Mouse (Mus musculus) urinary bladder, adult 18-20 months (tissue): ENCODE data around the gene Urb2.
A peak's percentile ranks its signal among the peaks of the same experiment; 100 is the strongest.
"Not testable (repeated sequence)": the region's sequence is repeated elsewhere in the genome, so short reads cannot be mapped to it uniquely, and the experiment has no call there.

Experiments used
- DNase-seq, 2 experiments: peaks; one replicate each; pipeline ENCODE4 v3.0.0; 2022; ENCODE audit warnings: low spot score in 2 of 2, mixed read lengths in 2 of 2

Gene Urb2

DNA sequence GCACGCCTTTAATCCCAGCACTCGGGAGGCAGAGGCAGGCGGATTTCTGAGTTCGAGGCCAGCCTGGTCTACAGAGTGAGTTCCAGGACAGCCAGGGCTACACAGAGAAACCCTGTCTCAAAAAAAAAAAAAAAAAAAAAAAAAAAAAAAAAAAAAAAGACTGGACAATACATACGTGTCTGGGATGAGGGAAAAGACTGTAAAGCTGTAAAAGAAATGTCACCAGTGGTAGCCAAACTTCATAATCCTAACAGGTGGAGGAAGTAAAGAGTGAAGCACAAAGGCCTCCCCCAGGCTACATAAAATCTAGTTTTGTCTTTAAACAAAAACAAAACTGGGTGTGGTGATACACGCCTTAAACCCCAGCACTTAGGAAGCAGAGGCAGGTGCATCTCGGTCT, 7.0 kb upstream of the Urb2 start:
- not testable (repeated sequence) for DNase-seq

DNA sequence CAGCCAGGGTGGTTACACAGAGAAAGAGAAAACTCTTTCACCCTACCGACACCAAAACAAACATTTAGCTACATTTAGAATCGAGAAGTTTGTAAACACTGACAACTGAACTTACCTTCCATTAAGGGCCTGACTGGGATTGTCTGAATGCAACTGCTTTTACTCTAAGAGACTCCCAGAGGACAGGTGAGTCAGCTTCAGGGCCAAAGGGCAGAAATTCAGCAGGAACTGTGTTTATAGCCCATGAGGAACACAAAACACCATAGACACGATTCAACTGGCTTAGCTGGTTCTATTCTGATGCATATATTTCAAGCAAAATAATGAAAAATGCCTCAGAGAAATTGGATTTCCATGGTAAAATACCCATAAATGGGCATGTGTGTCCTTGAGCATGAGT, 6.6 kb upstream of the Urb2 start:
- no peak for DNase-seq

DNA sequence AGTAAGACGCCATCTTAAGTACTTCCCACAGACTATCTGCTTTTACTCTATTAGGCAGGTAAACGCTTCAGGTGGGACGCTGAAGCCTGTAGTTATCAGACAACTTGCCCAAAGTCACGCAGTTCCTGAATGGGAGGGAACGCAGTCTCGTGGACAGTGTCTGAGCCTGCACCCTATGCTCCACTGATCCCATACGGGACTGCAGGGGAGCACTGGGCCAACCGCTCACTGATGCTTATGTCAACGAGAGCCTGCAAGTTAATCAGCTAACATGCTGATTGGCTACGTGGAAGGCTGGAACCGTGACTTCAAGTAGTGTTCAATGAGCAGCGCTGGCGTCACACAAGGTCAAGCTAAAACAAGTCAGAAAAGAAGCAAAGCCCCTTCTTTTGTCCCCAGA, 1.5 kb upstream of the Urb2 start:
- no peak for DNase-seq

DNA sequence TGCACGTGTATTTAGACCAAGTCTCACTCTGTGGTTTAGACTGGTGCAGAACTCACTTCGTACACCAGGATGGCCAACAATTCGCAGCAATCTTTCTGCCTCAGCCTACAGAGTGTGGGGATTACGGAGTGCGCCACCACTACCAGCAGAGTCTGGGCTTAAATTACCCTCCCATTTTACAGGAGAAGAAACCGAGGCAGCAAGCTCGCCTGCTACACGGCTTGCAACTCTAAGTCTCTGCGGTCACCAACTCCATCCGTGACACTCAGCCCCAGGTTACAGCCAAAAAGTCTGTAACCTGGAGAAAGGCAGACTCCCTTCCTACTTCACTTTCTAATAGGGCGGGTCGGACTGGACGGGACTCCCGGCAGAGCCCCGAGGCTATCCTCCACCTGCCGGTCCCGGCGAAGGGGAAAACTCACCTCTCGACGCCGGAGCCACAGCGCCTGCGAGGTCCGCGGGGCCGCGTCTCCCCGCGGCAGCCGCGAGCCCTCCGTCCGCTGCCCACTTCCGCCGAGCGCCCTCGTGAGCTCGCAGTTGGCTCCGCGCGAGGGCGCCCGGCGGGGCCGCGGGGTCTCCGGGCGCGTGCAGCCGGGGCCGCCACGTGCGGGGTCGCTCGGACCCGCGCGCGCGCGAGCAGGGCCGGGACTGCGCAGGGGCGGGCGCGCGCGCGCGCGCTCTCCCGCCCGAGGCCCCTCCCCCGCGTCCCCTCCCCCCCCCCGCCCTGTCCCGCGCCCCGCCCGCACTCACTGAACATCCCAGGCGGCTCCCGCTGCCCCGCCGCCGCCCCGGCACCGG, 670 bp upstream of the Urb2 start:
- peak; percentile 18 to 52 for DNase-seq

DNA sequence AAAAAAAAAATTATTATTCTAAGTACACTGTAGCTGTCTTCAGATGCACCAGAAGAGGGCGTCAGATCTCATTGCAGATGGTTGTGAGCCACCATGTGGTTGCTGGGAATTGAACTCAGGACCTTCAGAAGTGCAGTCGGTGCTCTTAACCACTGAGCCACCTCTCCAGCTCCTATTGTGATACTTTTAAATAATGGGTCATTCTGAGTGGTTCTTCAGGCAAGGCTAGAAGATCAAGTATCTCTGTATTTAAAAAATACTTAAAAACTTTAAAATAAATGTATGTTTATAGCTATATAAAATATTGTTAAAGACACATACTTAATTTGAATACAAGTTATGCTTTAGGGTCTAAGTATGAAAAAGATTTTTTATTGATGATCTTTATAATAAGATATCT, 5.0 kb downstream of the Urb2 start:
- DNase-seq: not testable (repeated sequence)

DNA sequence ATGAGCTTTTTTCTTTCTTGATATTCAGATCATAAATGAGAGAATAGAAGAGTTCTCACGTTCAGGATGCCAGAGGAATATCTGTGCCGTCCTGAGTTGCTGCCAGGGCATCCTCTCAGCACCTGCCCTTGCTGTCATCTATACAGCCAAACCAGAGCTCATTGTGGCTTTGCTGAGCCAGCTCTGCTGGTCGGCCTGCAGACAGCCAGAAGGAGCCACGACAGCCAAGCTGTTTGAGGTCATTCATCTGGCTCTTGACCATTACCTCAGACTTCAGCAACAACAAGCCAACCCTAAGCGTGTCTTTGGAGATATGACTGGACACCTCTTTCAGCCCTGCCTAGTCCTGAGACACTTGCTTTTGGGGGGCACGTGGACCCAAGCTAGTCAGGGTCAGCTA, 6.5 kb downstream of the Urb2 start:
- DNase-seq: no peak

DNA sequence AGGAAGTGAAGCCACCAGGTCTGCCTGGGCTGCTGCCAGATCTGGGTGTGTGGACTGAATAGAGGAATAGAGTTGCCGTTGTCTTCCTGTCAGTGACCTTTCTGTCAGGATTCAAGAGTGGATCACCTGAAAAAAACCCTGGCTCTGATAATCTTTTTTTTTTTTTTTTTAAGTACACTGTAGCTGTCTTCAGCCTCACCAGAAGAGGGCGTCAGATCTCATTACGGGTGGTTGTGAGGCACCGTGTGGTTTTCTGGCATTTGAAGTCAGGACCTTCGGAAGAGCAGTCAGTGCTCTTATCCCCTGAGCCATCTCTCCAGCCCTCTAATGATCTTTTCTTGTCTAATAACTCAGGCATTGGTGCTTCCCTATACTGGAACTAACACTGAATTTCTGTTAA, 12.1 kb downstream of the Urb2 start:
- no peak for DNase-seq

DNA sequence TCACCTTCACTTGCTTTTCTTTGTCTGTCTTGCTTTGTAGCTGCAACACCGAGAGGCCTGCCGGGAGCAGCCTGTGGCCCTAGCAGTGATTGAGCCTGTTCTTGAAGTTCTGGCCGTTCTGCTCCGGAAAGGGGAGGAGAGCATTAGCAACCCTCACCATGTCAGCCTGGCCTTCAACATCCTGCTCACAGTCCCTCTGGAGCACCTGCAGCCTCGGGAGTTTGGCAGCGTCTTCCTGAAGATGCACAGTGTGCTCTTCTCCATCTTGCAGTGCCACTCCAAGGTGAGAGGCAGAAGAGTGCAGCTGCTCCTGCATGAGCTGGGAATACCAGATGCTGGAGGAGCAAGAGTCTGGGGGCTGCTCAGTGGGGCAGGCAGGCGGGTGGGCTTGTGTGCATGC, 16.8 kb downstream of the Urb2 start:
- DNase-seq: no peak

DNA sequence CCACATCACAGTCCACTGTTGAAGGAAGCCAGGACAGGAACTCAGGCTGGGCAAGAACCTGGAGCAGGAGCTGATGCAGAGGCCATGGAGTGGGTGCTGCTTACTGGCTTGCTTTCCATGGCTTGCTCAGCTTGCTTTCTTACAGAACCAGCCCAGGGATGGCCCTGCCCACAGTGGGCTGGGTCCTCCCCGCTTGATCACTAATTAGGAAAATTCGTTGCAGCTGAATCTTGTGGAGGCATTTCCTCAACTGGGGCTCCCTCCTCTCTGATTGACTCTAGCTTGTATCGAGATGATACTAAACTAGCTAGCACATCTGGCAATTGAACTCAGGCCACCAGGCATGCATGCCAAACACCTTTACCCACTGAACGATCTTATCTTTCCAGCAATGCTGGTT, 18.0 kb downstream of the Urb2 start:
- DNase-seq: no peak

DNA sequence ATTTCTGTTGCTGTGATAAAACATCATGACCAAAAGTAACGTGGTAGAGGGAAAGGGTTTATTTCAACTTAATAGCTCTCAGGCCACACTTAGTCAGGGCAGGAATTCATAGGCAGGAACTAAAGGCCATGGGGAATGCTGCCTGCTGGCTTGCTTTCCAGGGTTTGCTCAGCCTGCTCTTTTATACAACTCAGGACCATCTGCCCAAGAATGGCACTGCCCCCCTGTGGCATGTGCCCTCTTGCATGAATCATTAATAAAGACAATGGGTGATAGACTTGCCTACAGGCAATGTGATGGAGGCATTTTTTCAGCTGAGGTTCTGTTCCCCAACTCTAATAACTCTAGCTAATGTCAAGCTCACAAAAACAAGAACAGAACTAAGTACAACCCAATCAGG, 20.9 kb downstream of the Urb2 start:
- no peak for DNase-seq

DNA sequence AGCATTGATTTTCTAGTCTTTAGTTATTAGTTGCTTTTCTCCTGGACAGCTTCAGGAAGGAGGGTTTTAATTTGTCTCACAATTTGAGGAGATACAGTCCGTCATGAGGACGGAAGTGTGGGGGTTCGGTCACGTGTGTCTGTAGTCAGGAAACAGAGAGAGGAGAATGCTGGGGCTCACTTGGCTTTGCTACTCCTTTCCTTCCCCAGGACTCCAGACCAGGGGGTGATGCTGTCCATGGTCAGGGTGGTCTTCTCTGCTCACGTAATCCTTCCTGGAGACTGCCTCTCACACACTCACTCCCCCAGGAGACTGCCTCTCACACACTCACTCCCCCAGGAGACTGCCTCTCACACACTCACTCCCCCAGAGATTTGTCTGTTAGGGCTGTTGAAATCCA, 23.1 kb downstream of the Urb2 start:
- no peak for DNase-seq

DNA sequence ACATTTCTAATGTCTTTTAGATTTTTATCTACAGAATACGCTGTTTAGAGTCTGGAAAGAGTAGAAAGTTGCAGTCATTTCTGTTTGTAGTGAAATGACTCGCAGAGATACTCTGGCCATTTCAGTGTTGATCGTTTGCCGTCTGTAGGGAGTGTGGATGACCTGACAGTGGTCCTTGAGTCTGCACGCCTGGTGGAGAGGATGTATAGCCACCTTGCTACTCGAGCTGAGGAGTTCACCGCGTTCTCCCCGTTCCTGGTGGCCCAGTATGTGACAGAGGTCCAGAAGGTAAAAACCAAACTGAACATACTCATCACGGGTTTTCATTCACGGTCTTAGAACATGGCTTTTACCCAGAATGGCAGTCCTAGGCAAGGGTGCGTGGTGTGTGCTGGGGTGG, 23.6 kb downstream of the Urb2 start:
- DNase-seq: no peak

DNA sequence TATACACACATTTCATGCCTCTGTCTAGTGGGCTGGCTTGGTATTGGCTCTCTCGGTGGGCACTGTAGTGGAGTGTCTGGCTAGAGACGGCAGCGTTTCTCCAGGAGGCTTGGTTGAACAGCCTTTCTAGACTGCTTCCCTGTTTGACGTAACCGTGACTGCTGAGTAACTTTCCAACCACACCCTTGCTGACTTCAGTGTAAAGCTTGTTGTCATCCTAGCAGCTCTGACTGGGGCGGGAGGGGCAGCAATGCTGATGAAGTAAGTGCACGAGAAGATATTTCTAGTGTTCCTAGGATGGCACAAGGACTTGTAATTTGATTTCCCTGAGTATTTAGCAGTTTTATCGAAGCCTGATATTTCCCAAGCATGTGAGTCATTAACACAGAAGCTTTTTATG, 24.5 kb downstream of the Urb2 start:
- DNase-seq: peak; percentile 13 to 41

DNA sequence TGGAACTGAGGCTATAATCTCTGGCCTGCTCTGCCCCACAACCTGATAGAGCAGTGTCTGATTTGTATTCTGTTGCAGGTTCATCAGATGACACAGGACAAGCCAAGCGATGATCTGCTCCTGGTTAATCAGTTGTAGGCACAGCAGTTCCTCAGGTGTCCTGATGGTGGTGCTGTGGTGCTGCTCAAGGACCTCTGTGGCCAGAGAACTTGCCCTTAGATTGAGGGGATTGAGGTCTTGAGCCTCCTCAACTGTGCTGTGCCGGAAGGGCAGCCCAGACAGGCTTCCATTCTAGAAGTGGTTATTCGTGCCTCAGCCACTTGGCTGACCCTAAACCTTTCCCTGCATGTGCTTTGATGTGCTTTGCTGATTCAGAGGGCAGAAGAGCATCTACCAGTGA, 30.8 kb downstream of the Urb2 start:
- peak; percentile 49 to 78 for DNase-seq

DNA sequence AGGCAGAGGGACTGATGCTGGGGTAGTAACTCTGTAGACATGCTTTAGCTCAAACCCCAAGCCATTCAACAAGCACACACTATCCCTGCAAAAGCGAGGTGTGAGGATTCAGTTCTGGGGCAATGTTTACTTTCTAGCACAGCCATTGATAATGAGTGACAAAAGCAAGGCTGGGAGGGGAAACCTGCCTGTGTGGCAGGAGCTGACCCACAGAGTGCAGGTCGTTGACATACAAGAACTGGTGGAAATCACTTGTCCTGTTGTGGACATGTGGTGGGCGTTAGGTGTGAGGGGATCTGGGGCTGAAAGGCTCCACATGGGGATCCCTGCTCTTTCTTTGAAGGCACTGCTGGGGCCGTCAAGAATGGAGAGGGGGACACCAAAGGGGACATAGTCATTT, 31.3 kb downstream of the Urb2 start:
- no peak for DNase-seq

DNA sequence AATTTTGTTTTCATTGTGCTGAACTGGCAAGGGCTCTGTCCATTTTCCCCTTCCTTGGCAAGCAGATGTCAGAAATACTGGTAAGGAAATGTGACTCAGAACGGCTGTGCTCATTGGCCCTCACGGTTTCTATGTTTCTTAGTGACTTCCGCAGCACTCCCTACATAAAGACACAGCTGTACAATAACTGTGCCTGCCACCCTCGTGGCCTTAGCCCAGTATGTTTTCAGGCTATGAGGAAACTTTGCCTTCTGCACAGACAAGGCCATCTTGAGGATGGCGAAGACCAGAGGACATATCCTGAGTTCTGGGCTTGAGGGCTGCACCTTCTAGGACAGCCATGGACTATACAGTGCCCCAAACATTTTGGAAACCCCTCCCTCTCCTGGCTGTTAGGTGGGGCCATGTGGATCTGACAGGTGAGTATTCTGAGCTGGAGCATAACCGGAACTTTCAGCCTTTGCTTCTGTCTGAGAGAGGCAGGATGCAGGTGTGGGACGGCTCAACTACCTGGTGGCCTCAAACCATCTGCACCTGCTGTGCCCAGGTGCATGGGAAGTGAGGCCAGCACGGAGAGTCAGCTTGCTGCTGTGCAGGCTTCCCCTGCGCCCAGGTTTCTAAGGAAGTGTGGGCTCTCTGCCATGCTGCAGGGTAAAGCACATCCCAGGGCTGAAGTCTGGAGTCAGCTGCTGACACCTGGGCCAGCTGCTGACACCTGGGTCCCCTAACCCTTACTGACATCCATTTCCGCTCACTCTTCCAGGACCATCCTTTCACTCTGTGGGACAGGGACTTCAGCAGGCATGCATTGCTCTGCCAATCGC, 35.7 kb downstream of the Urb2 start:
- DNase-seq: no peak

DNA sequence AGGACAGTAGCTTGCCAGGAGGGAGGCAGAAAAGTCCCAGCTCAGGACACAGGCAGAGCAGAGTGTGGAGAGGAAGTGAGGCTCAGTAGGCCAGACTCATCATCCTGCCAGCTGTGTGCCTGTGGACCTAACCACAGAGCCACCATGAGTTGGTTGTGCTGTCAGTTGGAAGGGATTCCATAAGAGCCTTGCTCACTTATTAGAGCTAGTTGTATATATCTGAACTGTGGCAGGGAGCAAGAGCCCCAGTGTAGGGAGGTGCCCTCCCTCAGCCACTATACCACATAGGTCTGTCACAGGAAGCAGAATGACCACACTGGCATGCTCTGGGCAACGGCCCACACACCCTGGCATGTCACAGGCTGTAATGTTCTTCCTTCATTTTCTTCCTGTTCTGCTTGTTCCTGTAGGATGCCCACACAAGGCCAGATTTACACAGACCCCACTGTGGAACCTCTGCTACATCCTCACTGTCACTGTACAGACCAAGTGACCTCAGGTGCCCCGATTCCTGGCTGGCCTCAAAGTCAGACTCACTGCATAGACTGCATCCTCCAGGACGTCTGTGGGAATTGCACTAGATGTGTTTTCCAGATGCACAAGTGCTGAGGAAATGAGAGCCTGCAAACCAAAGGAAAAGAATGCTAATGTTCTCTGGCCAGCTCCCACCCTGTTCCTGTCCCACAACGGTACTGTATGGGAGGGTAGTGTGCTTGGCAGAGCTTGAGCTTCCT, 45.2 kb downstream of the Urb2 start:
- DNase-seq: no peak

DNA sequence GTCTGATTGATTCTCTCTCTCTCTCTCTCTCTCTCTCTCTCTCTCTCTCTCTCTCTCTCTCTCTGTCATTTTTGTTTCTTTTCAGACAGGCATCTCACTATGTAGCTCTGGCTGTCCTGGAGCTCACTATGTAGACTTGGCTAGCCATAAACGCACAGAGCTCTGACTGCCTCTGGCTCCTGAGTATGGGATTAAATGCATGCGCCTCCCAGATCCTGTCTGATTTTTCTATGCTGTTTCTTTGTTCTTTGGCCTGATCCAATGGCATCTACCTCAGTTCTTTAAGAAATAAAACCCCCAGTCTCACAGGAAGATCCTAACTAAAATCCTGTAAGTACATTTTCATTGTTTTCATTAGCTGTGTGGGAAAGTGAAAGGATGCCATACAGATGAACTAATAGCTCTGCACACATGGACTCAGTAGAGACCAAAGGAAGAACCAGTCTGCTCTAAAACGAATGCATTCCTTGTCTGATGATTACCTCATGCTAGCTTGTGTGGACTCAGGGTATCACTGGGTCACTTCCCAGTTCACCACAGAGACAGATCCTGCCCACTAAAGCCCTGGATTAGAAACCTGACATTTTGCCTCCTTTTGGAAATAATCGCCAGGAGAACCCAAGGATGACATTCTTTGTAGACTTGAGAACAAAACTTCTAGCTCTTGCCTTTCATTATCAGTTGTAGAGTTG, 45.9 kb downstream of the Urb2 start:
- DNase-seq: no peak

DNA sequence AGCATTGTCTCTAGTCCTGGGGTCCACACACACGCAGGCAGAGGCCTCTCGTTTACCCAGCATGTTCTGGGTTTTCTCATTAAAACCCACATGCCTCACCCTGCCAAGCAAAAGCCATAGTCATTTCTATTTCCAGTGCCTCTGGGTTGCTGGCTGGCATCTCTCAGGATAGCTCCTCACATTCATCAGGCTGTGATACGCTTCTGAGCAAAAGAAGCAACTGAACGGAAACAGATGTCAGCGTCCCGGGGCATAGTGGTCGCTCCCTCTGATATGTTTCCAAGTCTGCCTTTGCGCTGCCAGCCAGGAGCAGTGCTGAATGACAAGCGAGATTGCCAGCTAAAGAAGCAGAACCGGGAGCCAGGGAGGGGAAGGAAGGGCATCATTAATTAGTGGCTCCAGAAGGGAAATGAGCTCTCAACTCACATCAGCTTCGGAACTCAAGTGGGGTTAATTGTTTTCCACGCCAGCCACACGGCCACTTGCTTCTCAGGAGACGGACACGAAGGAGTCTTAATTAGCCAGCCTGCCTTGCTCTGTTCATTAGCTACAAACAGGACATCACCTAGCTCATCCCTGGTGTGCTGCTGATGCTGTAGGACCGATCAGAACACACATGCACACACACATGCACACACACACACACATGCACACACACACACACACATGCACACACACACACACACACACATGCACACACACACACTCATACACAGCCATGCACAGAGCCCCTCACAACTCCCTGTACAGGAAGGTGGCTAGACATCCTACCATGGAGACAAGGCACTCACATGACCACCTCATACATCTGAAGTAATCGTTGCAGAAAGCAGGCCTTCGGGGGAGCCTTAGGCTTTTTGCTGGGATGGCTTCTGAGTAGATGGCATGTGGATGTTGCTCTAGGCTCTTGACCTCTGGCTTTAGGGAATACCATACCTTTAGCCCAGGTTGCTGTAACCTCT, 49.3 kb downstream of the Urb2 start:
- DNase-seq: no peak

DNA sequence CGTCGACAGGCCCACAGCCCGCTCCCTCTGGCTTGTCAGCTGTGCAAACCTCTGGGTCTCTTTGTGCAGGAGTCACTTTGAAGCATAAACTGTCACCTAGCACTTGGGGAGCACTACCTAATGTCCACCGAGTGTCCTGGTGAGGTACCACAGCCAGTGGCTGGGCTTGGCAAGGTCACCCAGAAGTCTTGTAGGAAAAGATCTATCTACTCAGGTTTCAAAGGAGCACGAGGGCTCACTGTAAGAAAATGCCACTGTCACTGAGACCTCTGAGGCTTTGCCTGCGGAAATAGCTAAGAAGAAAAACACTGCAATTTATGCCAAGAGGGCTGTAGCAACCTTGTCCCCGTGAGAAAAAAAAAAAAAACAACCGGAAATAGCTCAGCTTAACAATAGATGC, 54.7 kb downstream of the Urb2 start:
- no peak for DNase-seq

DNA sequence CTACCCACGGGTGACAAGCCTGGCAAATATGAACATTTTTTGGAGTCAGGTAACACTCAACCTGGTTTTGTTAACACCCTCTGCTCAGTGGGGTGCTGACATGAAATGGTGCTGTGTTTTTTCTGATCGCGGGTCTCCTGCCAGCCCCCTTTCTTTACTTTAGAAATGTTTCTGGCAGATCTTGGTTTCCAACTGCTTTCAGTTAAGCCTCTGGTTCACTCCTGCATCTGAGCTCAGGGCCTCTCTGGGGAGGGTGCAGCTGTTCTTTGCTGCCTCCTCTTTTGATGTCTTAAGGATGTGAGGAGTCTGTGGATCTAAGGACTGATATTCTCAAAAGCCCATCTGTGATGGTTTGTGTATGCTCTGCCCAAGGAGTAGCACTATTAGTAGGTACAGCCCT, 55.1 kb downstream of the Urb2 start:
- DNase-seq: no peak
